Mouse (Mus musculus) spleen, postnatal 14 days (tissue): ENCODE results near the gene Ermp1.

Experiments
- DNase-seq, 2 experiments: peaks; one replicate each; pipeline ENCODE4 v3.0.0; 2021 to 2022; ENCODE audit warnings: low spot score in 2 of 2

Ermp1 gene

GRCm38 (mm10) chr19:29661974-29662580 lies 13.9 kb upstream of the Ermp1 start:
- DNase-seq = no peak

DNA sequence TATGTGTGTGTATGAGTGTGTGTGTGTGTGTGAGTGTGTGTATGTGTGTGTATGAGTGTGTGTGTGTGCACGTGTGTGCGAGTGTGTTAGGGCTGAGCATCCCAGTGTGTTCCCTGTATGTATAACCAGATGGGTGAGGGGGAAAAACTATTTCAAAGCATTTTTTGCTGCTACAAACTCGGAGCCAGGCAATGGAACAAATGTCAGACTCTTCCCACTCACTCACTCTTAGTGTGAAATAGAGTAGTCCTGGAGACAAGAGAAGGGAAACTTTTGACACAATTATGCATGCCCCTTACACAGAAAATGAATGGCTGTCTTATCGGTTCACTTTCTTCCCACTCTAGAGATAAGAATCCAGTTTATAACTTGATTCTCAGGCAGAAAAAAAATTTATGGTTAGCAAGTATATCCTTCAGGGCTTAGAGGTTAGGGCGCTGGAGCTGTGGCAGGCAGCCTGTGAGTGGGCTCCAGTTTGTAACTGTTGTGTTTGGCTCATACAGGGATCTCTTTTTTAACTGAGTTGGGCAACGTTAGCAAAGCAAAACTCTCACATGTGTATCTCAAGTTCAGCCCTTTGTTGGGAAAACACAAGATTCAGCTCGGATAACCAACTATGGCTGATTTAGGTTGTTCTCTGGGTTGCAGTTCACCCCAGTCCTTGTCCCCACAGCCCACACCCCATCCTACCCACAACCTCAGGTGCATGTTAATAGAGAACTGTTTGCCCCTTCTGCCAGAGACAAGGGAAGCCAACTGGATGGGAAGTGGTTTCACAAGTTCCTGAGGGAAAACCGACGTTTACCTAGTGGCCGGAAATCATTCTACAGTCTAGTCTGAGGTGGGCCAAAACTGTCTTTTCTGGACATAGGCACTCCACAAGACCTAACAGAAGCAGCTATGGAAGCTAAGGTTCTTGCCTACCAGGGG lies 12.9 kb upstream of the Ermp1 start:
- DNase-seq = no peak

DNA sequence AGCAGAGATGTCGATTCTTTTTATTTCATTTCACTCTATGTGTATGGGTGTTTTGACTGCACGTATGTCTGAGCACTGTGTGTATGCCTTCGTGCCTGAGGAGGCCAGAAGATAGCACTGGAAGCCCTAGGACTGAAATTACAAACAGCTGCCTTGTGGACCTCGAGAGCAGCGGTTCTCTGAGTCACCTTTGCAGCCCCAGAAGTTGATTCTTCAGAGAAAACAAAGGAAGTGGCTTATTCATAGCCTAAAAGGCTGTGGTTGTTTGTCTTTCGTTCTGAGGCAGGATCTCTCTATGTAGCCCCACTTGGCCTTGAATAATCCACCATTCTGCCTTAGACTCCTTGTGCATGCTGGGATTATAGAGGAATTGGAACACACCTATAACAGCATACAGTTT lies 11.5 kb upstream of the Ermp1 start:
- DNase-seq = no peak

- DNase-seq = no peak
Measured at GRCm38 (mm10) chr19:29658836-29659235, 10.6 kb upstream of the Ermp1 start.

DNA sequence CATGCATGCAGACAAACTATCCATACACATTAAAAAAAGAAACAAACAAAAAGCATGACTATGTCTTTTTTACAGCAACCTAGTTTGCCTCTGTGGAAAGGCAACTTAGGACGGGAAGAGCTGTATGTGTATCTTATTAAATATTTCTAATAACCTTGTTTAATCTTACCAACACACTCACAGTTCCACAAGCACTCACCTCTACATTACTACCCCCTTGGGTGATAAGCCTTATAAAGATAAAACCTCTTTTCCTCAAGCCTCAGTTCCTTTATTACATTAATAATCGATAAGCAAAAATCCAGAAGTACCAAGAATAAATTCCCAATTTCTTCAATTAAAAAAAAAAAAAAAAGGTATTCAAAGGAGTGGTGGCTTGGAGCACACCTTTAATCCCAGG lies 9.3 kb upstream of the Ermp1 start:
- no peak for DNase-seq

DNA sequence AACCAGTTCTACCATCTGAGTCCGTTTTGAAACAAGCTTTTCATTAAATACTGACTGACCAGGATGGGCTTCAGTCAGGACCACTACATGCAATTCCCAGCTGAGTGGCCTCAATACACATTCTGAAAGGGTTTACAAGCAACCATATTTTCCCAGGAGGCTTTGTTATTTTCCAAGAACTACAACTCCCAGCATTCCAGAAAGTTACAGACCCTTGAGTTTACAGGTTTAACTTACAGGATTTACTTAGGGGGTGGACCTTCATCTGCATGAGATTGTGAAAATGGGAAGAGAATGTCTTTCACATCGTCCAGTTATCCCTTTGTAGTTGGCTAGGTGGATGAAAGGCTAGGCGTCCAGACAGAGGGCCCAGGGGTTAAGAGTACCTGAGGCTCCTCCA lies 8.8 kb upstream of the Ermp1 start:
- DNase-seq = no peak

DNA sequence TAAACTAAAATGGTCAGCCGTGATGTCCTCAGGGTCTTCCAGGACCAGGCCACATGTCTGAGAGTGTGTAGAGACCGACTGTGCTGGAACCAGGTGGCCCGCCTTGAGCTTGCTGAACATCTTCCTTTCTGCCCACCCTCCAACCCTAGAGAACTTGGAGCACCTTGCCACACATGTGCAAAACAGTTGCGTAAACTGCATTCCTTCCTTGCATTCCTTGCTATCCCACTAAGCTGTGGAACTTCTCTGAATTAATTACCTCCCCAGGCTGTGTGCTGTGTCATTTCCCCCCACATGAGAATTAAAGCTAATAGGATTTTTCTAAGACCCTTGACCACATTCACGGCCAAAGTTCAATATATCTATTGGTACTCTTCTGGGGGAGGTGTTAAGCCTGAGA lies 8.4 kb upstream of the Ermp1 start:
- DNase-seq = no peak

GRCm38 (mm10) chr19:29656029-29656428 lies 7.8 kb upstream of the Ermp1 start:
- no peak for DNase-seq

DNA sequence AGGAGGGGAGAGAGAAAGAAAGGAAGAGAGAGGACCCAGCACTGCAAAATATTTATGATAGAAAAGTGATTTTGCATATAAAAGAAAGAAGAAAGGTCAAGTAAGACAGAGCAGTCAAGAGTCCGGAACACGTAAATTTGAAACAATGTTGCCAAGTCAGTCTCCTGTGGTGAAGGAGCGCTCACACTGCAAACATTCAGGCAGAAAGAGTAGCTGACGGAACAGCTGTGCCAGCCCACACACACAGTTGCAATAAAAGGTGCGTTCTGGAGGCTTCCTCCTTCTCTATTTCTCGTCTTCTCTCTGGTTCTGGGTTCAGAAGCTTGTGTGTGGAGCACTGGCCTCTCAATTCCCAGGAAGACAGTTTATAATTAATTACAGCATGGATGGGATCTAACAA lies 6.9 kb upstream of the Ermp1 start:
- no peak for DNase-seq

DNA sequence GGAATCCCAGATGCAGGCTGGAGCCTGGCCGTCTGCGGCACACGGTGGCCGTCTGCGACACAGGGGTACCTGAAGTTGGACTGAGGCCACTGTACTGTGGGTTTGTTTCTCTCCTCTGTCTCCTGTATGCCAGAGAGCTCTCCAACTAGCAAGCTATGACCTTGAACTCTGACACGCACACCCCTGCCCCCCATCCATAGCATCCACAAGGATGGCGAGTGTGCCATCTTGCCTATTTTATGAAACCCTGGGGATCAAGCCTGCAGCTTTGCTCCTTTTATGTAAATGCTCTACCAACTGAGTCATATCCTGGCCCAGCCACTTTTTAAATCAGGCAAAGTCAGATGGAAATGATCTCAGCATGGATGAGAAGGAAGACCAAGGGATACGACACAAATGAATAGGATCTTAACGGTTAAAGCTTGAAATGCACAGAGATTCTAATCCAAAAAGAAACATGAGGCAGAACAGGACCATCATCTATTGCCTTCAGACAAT lies 5.6 kb upstream of the Ermp1 start:
- DNase-seq = no peak

- no peak for DNase-seq
Measured at GRCm38 (mm10) chr19:29649683-29650082, 1.5 kb upstream of the Ermp1 start.

DNA sequence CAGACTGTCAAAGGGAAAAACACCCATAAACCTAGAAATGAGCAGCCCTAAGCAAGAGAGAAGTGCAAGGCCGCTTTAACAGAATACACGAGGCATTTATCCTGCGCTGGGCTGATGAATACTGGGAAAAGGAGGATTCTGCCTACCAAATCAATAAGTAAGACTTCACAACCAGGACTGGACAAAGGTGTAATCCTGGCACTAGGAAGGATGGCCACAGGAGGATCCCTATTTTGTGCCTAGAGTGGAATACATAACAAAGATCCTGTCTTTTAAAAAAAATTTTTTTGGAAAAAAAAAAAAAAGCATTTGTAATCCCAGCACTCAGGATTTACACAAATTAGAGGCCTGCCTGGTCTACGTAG lies 317 bp upstream of the Ermp1 start:
- no peak for DNase-seq

GRCm38 (mm10) chr19:29644747-29645146 lies 3.5 kb downstream of the Ermp1 start:
- no peak for DNase-seq

DNA sequence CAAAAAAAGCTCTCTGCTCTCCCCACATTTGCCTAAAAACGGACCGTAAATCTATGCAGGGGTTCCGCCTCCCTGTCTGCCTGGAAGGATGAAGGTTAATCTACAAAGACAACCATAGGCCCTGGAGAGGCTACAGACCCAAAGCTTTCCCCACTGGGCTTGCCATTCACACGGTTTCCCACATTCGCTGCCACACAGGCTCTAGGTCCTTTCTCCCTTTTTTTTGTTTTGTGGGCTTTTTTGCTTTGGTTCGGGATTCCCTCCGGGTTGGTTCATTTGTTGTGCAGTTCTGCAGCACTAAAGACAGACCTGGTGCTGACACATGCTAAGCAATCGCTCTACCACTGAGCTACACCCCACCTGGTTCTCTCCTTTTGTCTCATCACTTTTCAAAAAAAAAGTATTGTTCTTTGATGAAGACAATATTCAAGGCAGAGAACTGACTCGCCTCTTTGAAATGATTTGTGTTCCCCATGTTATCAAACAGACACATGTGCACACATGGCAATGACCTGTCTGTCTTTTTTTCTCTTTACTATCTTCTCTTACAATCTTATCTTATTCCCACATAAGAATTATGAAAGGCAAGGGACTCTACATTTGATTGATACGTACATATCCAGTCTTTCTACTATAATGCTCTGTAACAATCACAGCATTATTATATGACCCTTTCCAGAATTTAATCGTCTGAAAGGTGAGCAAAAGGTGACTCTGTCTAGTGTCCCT lies 4.9 kb downstream of the Ermp1 start:
- DNase-seq = no peak

GRCm38 (mm10) chr19:29642211-29642610 lies 6.0 kb downstream of the Ermp1 start:
- no peak for DNase-seq

DNA sequence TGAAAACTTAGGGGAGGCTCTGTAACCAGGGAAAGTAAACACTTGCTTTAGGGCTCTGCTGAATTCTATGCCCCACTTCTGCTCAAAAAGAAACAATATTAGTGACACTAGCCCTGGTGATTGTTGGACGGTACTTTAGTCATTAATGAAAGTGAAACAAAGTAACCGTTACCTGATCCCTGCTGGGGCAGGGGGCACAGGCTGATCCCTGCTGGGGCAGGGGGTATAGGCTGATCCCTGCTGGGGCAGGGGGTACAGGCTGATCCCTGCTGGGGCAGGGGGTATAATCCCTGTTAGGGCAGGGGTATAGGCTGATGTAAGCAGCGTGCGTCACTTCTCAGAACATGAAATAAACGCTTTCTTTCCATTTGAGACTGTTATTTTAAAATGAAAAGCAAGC lies 6.7 kb downstream of the Ermp1 start:
- DNase-seq = no peak

DNA sequence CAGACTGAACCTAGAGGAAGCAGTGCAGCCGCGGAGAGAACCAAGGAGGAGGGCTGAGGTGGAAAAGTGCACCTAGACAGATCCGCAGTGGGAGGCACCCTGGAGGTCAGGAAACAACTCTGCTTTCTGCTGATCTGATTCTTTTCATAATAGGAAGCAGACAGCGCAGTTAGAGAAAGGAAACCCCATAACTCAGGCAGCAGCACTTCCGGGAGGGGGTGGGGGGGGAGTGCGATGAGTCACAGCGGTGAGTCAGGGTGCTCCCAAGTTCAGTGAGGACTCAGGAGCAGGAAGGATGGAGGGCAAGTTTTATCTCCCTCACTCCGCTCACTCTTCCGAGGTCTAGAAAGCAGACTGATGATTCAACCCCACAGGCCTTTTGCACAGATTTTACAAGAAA lies 7.2 kb downstream of the Ermp1 start:
- no peak for DNase-seq

DNA sequence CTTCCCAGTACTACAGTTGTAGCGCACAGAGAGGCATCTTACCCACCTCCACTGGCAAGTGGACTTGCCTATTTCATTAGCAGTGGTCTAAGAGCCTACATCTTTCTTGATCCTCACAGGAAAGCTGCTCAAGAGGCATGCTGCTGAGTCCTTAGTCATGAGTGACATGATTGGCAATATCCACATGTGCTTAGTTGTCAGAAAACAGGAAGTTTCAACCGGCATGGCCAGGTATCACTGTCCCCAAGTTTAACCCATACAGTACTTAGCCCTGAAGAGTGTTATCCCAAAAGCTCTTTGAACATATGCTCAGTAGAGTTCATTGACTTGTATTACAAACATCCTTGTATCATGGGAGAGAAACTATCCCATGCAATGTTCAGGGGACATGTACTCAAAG lies 36.1 kb downstream of the Ermp1 start:
- no peak for DNase-seq

DNA sequence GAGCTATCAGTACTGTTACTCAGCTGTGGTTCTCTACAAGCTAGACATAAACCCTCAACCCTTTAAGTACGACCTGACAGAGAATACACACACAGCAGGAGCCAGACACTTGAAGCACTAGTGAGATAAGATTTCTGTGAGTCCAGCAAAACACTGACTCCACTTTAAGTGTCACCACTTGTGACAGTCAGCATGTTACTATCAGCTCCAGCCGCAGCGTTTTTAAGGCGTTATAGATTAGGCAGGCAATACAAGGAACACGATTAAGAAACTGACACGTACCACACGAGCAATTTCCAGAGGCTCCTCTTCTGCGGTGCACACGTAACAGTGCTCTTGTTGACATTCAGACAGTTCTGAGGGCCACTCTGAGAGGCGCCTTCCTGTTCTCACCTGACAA lies 37.3 kb downstream of the Ermp1 start:
- DNase-seq = no peak

- no peak for DNase-seq
Measured at GRCm38 (mm10) chr19:29608212-29608611, 40.0 kb downstream of the Ermp1 start.

DNA sequence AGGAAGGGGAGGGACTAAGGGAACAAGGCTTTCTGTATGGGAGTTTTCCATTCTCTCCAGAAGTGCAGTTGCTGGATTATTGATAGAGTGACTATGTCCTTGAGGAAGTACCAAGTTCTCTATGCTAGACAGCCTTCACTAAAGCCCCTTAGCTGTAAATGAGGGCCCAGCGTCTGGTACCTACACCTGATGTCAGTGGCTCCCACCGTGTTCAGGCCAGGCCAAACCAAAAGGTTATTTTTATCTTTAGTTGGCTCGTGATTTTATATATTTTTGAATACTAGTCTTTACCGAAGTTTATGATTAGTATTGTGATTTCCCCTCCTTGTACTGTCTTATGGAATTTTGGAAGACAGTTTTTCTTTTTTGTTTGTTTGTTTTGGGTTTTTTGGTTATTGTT lies 40.7 kb downstream of the Ermp1 start:
- DNase-seq = no peak

GRCm38 (mm10) chr19:29604653-29605052 lies 43.6 kb downstream of the Ermp1 start:
- no peak for DNase-seq
